Mouse (Mus musculus) skeletal muscle tissue, postnatal 0 days (tissue): Measurements from ENCODE around the gene Cyp2c37. TPM values are rescaled to one million over a fixed set of nuclear protein-coding genes. Genes with fewer than 3 reads are reported as not detected.

ENCODE experiments used
- polyA plus RNA-seq: library from polyadenylated mRNA; unstranded; fragments of >200 nt; fragmentation: Nextera tagmentation; extraction: Ambion mirVana; gene quantifications from 2 replicates; pipeline ENCODE4 v1.2.1, GENCODE M21; 2015

Cyp2c37 gene
- polyA plus RNA-seq = not detected in 2 replicates

GRCm38 (mm10) chr19:39992140-39992539 lies at the start of gene Cyp2c37:
Gene Cyp2c37, plus strand, starts transcription at chr19:39992424.

Other genes starting within 250 kb of the Cyp2c37 start
- 0.10 TPM in 1 of 2 replicates, not detected in the other for gene Cyp2c40, start 179.6 kb upstream of the Cyp2c37 start, polyA plus RNA-seq
- not detected in 2 replicates for gene Cyp2c69, start 105.6 kb upstream of the Cyp2c37 start, polyA plus RNA-seq
- gene Cyp2c54, start 81.4 kb downstream of the Cyp2c37 start, polyA plus RNA-seq = not detected in 2 replicates
- not detected in 2 replicates for gene Cyp2c50, start 97.3 kb downstream of the Cyp2c37 start, polyA plus RNA-seq
- not detected in 2 replicates for gene Cyp2c70, start 194.9 kb downstream of the Cyp2c37 start, polyA plus RNA-seq